Mouse (Mus musculus): ENCODE measurements at regions not wholly inside any gene's neighbourhood (a gene's known extent, or its start where the extent isn't known, plus 50 kb on each side); places are given as distances from the start of the nearest gene placed in this dataset.

GRCm38 (mm10) chr14:72873494-72873893 lies 163.7 kb upstream of the Fndc3a start:
- TF ChIP-seq POLR2A (IDR thresholded peaks at IDR 0.05; ENCODE audit: control insufficient read depth, low read depth, low read length): no peak
- TF ChIP-seq CTCF (IDR thresholded peaks at IDR 0.05; ENCODE audit: control insufficient read depth, insufficient read depth, insufficient replicate concordance, low read depth, low read length): no peak
- no peak overlapping the region for H3K4me3 ChIP-seq (ENCODE audit: control insufficient read depth, low read depth, low read length)

DNA sequence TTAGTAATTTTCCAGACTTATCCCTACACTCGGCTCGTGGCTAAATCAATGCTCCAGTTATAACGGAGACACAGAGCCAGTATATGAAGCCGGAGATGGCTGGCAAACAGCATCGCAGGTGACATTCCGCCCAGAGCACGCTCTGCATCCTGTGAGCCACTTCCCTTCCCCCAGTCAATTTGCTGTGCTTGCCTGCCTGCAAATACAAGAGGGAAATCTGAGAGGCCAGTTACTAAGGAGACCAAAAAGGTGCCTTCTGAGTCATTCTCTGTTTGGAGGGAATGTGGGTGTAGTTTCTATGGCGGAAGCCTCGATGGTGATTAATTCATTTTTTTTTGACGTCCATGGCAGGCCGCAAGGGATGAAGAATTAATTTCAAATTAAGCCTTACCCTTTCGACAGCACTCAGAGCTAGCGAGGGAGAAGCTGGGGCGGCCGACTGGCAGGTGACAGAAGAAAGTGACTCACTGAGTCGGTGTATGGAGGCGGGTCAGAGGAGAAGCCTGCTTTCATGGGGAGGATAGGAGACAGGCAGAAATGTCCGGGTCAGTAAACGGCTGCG lies 159.5 kb upstream of the Fndc3a start:
- Histone ChIP-seq H3K4me3 (ENCODE audit: control insufficient read depth, low read depth, low read length) (peak overlapping the region; percentile 38), H3K27ac (ENCODE audit: control insufficient read depth, insufficient read depth, low read depth, low read length) (no peak overlapping the region), H3K27me3 (ENCODE audit: control insufficient read depth, insufficient read depth, low read length) (no peaks in the 10 kb centered on the region), H3K36me3 (ENCODE audit: control insufficient read depth, insufficient read depth, low read length) (no peaks in the 10 kb centered on the region), H3K4me1 (ENCODE audit: control insufficient read depth, insufficient read depth, low read length) (peaks cover 3% of the 10 kb centered on the region)
- TF ChIP-seq CTCF (IDR thresholded peaks at IDR 0.05; ENCODE audit: control insufficient read depth, insufficient read depth, insufficient replicate concordance, low read depth, low read length) (no peak), POLR2A (IDR thresholded peaks at IDR 0.05; ENCODE audit: control insufficient read depth, low read depth, low read length) (no peak)

More at GRCm38 (mm10) chr14:72873494-72873893, 163.7 kb upstream of the Fndc3a start:
- no peak overlapping the region for H3K27ac ChIP-seq (ENCODE audit: control insufficient read depth, insufficient read depth, low read depth, low read length)
- no peaks in the 10 kb centered on the region for H3K36me3 ChIP-seq (ENCODE audit: control insufficient read depth, insufficient read depth, low read length)
- no peaks in the 10 kb centered on the region for H3K27me3 ChIP-seq (ENCODE audit: control insufficient read depth, insufficient read depth, low read length)
- peaks cover 3% of the 10 kb centered on the region for H3K4me1 ChIP-seq (ENCODE audit: control insufficient read depth, insufficient read depth, low read length)

DNA sequence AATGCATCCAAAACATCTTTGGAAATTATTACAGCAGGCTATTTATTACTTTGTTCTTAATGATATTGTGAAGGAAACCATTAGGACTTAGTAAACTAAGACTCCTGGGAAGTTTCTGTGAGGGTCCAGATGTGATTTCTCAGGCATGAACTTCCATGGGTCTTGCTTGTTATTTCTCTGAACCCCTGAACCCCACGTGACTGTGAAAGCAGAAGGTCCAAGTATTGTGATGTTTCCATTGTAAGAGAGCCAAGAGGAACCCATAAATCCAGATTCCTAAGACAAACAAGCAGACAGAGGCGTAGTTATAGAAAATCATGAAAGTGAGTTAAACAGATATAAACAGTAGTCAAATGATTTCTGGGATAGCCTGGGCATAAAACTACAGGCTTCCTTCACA lies 157.1 kb upstream of the Fndc3a start:
- Histone ChIP-seq H3K4me1 (ENCODE audit: control insufficient read depth, insufficient read depth, low read length) (peaks cover 3% of the 10 kb centered on the region), H3K27ac (ENCODE audit: control insufficient read depth, insufficient read depth, low read depth, low read length) (no peak overlapping the region), H3K36me3 (ENCODE audit: control insufficient read depth, insufficient read depth, low read length) (no peaks in the 10 kb centered on the region), H3K27me3 (ENCODE audit: control insufficient read depth, insufficient read depth, low read length) (no peaks in the 10 kb centered on the region), H3K4me3 (ENCODE audit: control insufficient read depth, low read depth, low read length) (no peak overlapping the region)
- TF ChIP-seq POLR2A (IDR thresholded peaks at IDR 0.05; ENCODE audit: control insufficient read depth, low read depth, low read length) (no peak), CTCF (IDR thresholded peaks at IDR 0.05; ENCODE audit: control insufficient read depth, insufficient read depth, insufficient replicate concordance, low read depth, low read length) (no peak)

DNA sequence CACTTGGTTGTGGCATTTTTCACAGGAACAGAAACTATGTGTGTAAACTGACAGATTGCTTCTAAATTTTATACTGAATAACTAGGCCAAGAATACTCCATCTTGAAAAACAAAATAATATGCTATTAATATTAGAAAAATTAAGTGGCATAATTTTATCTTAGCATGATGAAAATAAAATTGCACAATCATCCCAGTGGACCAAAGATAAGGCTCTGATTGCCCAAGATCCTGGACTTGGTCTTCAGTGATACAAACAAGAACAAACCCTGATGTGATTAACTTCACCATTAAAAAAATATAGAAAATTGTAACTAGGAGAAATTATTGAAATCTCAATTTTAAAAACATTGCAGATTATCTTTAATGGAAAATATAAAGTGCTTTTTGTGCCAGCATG lies 155.7 kb upstream of the Fndc3a start:
- no peak overlapping the region for H3K27ac ChIP-seq (ENCODE audit: control insufficient read depth, insufficient read depth, low read depth, low read length)
- H3K4me1 ChIP-seq (ENCODE audit: control insufficient read depth, insufficient read depth, low read length): peaks cover 3% of the 10 kb centered on the region
- no peaks in the 10 kb centered on the region for H3K27me3 ChIP-seq (ENCODE audit: control insufficient read depth, insufficient read depth, low read length)
- H3K36me3 ChIP-seq (ENCODE audit: control insufficient read depth, insufficient read depth, low read length): no peaks in the 10 kb centered on the region
- TF ChIP-seq CTCF (IDR thresholded peaks at IDR 0.05; ENCODE audit: control insufficient read depth, insufficient read depth, insufficient replicate concordance, low read depth, low read length): no peak
- TF ChIP-seq POLR2A (IDR thresholded peaks at IDR 0.05; ENCODE audit: control insufficient read depth, low read depth, low read length): no peak
- H3K4me3 ChIP-seq (ENCODE audit: control insufficient read depth, low read depth, low read length): no peak overlapping the region

DNA sequence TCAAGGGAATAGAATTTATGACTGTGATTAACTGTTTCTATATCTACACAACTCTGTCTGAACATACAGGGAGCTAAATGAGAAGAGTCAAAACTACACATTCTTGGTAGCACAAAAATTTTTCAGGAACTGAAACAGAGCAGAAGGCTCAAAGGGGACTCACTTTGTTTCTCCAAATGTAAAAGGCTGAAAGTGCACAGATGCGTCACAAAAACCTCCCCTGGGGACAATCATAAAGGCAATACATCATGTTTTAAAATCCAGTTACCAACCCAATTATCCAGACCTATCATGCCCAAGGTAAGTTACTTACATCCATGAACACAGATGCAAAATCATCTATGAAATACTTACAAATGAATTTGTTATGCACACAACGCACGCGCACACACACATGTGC lies 155.0 kb upstream of the Fndc3a start:
- TF ChIP-seq CTCF (IDR thresholded peaks at IDR 0.05; ENCODE audit: control insufficient read depth, insufficient read depth, insufficient replicate concordance, low read depth, low read length) (no peak), POLR2A (IDR thresholded peaks at IDR 0.05; ENCODE audit: control insufficient read depth, low read depth, low read length) (no peak)
- Histone ChIP-seq H3K4me1 (ENCODE audit: control insufficient read depth, insufficient read depth, low read length) (peaks cover 3% of the 10 kb centered on the region), H3K4me3 (ENCODE audit: control insufficient read depth, low read depth, low read length) (no peak overlapping the region), H3K36me3 (ENCODE audit: control insufficient read depth, insufficient read depth, low read length) (no peaks in the 10 kb centered on the region), H3K27me3 (ENCODE audit: control insufficient read depth, insufficient read depth, low read length) (no peaks in the 10 kb centered on the region), H3K27ac (ENCODE audit: control insufficient read depth, insufficient read depth, low read depth, low read length) (no peak overlapping the region)

GRCm38 (mm10) chr14:72864130-72864529 lies 154.3 kb upstream of the Fndc3a start:
- H3K27ac ChIP-seq (ENCODE audit: control insufficient read depth, insufficient read depth, low read depth, low read length): no peak overlapping the region
- H3K36me3 ChIP-seq (ENCODE audit: control insufficient read depth, insufficient read depth, low read length): no peaks in the 10 kb centered on the region
- peaks cover 1% of the 10 kb centered on the region for H3K4me1 ChIP-seq (ENCODE audit: control insufficient read depth, insufficient read depth, low read length)
- TF ChIP-seq POLR2A (IDR thresholded peaks at IDR 0.05; ENCODE audit: control insufficient read depth, low read depth, low read length) (no peak), CTCF (IDR thresholded peaks at IDR 0.05; ENCODE audit: control insufficient read depth, insufficient read depth, insufficient replicate concordance, low read depth, low read length) (no peak)
- H3K27me3 ChIP-seq (ENCODE audit: control insufficient read depth, insufficient read depth, low read length): no peaks in the 10 kb centered on the region
- no peak overlapping the region for H3K4me3 ChIP-seq (ENCODE audit: control insufficient read depth, low read depth, low read length)

DNA sequence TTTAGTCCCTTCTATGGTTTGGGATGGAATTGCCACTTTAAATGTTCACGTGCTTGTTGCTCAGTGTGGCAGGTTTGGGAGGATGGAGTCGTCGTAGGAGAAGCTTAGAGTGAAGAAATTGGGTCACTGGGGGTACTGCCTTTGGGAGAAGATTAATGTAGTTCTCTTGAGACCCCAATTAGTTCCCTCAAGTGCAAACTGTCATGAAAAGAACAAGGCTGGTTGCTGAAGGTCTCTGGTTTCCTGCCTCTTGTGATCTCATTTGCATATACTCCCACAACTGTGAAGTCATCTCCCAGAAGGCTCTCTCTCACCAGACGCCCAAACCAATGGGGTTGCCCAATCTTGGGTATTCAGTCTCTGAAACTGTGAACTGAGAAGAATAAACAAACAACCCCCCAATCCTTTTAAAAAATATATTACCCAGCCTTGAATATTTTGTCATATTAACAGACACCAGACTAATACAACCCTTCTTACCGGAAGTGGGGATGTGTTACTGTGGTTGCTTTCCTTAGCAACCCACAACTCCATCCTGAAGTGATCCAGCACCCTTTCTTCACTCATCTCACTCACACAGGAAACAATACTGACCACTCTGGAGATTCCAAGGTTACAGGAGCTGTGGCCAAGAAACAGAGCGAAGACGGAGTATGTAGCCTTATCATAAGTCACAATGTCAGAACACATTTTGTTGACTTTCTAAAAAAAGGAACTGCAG lies 153.2 kb upstream of the Fndc3a start:
- H3K27ac ChIP-seq (ENCODE audit: control insufficient read depth, insufficient read depth, low read depth, low read length): no peak overlapping the region
- H3K4me3 ChIP-seq (ENCODE audit: control insufficient read depth, low read depth, low read length): no peak overlapping the region
- H3K27me3 ChIP-seq (ENCODE audit: control insufficient read depth, insufficient read depth, low read length): no peaks in the 10 kb centered on the region
- no peaks in the 10 kb centered on the region; the same call in 1 of the 2 replicates for H3K4me1 ChIP-seq (ENCODE audit: control insufficient read depth, insufficient read depth, low read length)
- TF ChIP-seq CTCF (IDR thresholded peaks at IDR 0.05; ENCODE audit: control insufficient read depth, insufficient read depth, insufficient replicate concordance, low read depth, low read length) (no peak), POLR2A (IDR thresholded peaks at IDR 0.05; ENCODE audit: control insufficient read depth, low read depth, low read length) (no peak)
- H3K36me3 ChIP-seq (ENCODE audit: control insufficient read depth, insufficient read depth, low read length): no peaks in the 10 kb centered on the region
